Mouse (Mus musculus): Measurements from ENCODE around the gene Rap1a. TPM values are rescaled to one million over a fixed set of nuclear protein-coding genes. Genes with fewer than 3 reads are reported as not detected.

Rap1a gene
- polyA plus RNA-seq, 1 experiment: 150 TPM

- Histone ChIP-seq H3K4me1 (ENCODE audit: control insufficient read depth, insufficient read depth, low read length) (peaks cover 8% of the 10 kb centered on the region; the same call in 1 of the 2 replicates), H3K27ac (ENCODE audit: insufficient read depth, low read length) (no peak overlapping the region), H3K4me3 (ENCODE audit: insufficient read depth, low read length) (no peak overlapping the region)
- TF ChIP-seq CTCF (IDR thresholded peaks at IDR 0.05; ENCODE audit: borderline replicate concordance, insufficient read depth, low read length) (no peak), POLR2A (IDR thresholded peaks at IDR 0.05; ENCODE audit: low read depth, low read length) (no peak)
These were observed 23.0 kb upstream of the Rap1a start for GRCm38 (mm10) chr3:105824103-105824502.

GRCm38 (mm10) chr3:105823609-105824008 is 22.5 kb upstream of the Rap1a start:
- no peak overlapping the region for H3K4me3 ChIP-seq (ENCODE audit: insufficient read depth, low read length)
- TF ChIP-seq CTCF (IDR thresholded peaks at IDR 0.05; ENCODE audit: borderline replicate concordance, insufficient read depth, low read length) (no peak), POLR2A (IDR thresholded peaks at IDR 0.05; ENCODE audit: low read depth, low read length) (no peak)
- H3K4me1 ChIP-seq (ENCODE audit: control insufficient read depth, insufficient read depth, low read length): peaks cover 8% of the 10 kb centered on the region; the same call in 1 of the 2 replicates
- H3K27ac ChIP-seq (ENCODE audit: insufficient read depth, low read length): no peak overlapping the region

GRCm38 (mm10) chr3:105821504-105821903 is 20.4 kb upstream of the Rap1a start:
- no peak overlapping the region for H3K4me3 ChIP-seq (ENCODE audit: insufficient read depth, low read length)
- H3K4me1 ChIP-seq (ENCODE audit: control insufficient read depth, insufficient read depth, low read length): peaks cover 8% of the 10 kb centered on the region; the same call in 1 of the 2 replicates
- H3K27ac ChIP-seq (ENCODE audit: insufficient read depth, low read length): no peak overlapping the region
- TF ChIP-seq POLR2A (IDR thresholded peaks at IDR 0.05; ENCODE audit: low read depth, low read length): no peak
- TF ChIP-seq CTCF (IDR thresholded peaks at IDR 0.05; ENCODE audit: borderline replicate concordance, insufficient read depth, low read length): no peak

GRCm38 (mm10) chr3:105820272-105820671 is 19.1 kb upstream of the Rap1a start:
- H3K4me3 ChIP-seq (ENCODE audit: insufficient read depth, low read length): no peak overlapping the region
- H3K4me1 ChIP-seq (ENCODE audit: control insufficient read depth, insufficient read depth, low read length): no peaks in the 10 kb centered on the region
- TF ChIP-seq CTCF (IDR thresholded peaks at IDR 0.05; ENCODE audit: borderline replicate concordance, insufficient read depth, low read length) (no peak), POLR2A (IDR thresholded peaks at IDR 0.05; ENCODE audit: low read depth, low read length) (no peak)
- H3K27ac ChIP-seq (ENCODE audit: insufficient read depth, low read length): no peak overlapping the region

- Histone ChIP-seq H3K27ac (ENCODE audit: insufficient read depth, low read length) (no peak overlapping the region), H3K4me1 (ENCODE audit: control insufficient read depth, insufficient read depth, low read length) (no peaks in the 10 kb centered on the region), H3K4me3 (ENCODE audit: insufficient read depth, low read length) (no peak overlapping the region)
- TF ChIP-seq CTCF (IDR thresholded peaks at IDR 0.05; ENCODE audit: borderline replicate concordance, insufficient read depth, low read length) (no peak), POLR2A (IDR thresholded peaks at IDR 0.05; ENCODE audit: low read depth, low read length) (no peak)
These were observed 17.2 kb upstream of the Rap1a start for GRCm38 (mm10) chr3:105818130-105819004.

GRCm38 (mm10) chr3:105816089-105816488 is 15.0 kb upstream of the Rap1a start:
- Histone ChIP-seq H3K4me3 (ENCODE audit: insufficient read depth, low read length) (no peak overlapping the region), H3K27ac (ENCODE audit: insufficient read depth, low read length) (no peak overlapping the region), H3K4me1 (ENCODE audit: control insufficient read depth, insufficient read depth, low read length) (no peaks in the 10 kb centered on the region)
- TF ChIP-seq CTCF (IDR thresholded peaks at IDR 0.05; ENCODE audit: borderline replicate concordance, insufficient read depth, low read length) (no peak), POLR2A (IDR thresholded peaks at IDR 0.05; ENCODE audit: low read depth, low read length) (no peak)

- Histone ChIP-seq H3K4me3 (ENCODE audit: insufficient read depth, low read length) (no peak overlapping the region), H3K4me1 (ENCODE audit: control insufficient read depth, insufficient read depth, low read length) (no peaks in the 10 kb centered on the region)
These were observed 14.2 kb upstream of the Rap1a start for GRCm38 (mm10) chr3:105815236-105815904.

GRCm38 (mm10) chr3:105811146-105811545 is 10.0 kb upstream of the Rap1a start:
- TF ChIP-seq POLR2A (IDR thresholded peaks at IDR 0.05; ENCODE audit: low read depth, low read length) (no peak), CTCF (IDR thresholded peaks at IDR 0.05; ENCODE audit: borderline replicate concordance, insufficient read depth, low read length) (no peak)
- no peaks in the 10 kb centered on the region; the same call in 1 of the 2 replicates for H3K4me1 ChIP-seq (ENCODE audit: control insufficient read depth, insufficient read depth, low read length)
- no peak overlapping the region for H3K4me3 ChIP-seq (ENCODE audit: insufficient read depth, low read length)
- no peak overlapping the region for H3K27ac ChIP-seq (ENCODE audit: insufficient read depth, low read length)

More at GRCm38 (mm10) chr3:105815236-105815904, 14.2 kb upstream of the Rap1a start:
- no peak overlapping the region for H3K27ac ChIP-seq (ENCODE audit: insufficient read depth, low read length)
- TF ChIP-seq CTCF (IDR thresholded peaks at IDR 0.05; ENCODE audit: borderline replicate concordance, insufficient read depth, low read length) (no peak), POLR2A (IDR thresholded peaks at IDR 0.05; ENCODE audit: low read depth, low read length) (no peak)

GRCm38 (mm10) chr3:105808179-105809037 is 7.3 kb upstream of the Rap1a start:
- H3K4me3 ChIP-seq (ENCODE audit: insufficient read depth, low read length): no peak overlapping the region
- TF ChIP-seq POLR2A (IDR thresholded peaks at IDR 0.05; ENCODE audit: low read depth, low read length) (no peak), CTCF (IDR thresholded peaks at IDR 0.05; ENCODE audit: borderline replicate concordance, insufficient read depth, low read length) (no peak)
- H3K27ac ChIP-seq (ENCODE audit: insufficient read depth, low read length): no peak overlapping the region
- no peaks in the 10 kb centered on the region; the same call in 1 of the 2 replicates for H3K4me1 ChIP-seq (ENCODE audit: control insufficient read depth, insufficient read depth, low read length)

Measured in embryonic fibroblast, embryonic 13.5 days (primary cell).